Mouse (Mus musculus) heart, embryonic 15.5 days (tissue): ENCODE results near the gene Mecr. TPM values are rescaled to one million over a fixed set of nuclear protein-coding genes. Genes with fewer than 3 reads are reported as not detected.

Experiments used
- ATAC-seq: fragments of 200-750 bp; cut with Nextera tagmentation; replicated peaks from 2 replicates; pipeline ENCODE4 v1.8.0; 2017; ENCODE audit warnings: low read depth, moderate TSS enrichment; ENCODE audit not compliant: insufficient number of reproducible peaks, insufficient read depth, low FRiP score
- H3K27ac ChIP-seq: fragments of 300-500 bp; sonication (generic); 2 replicates; pipeline ENCODE4 v1.5.1; 2015; ENCODE audit warnings: mild to moderate bottlenecking, inconsistent platforms
- H3K27me3 ChIP-seq: fragments of 300-500 bp; sonication (generic); 2 replicates; pipeline ENCODE4 v1.6.1; 2015; ENCODE audit warnings: inconsistent platforms
- H3K36me3 ChIP-seq: fragments of 300-500 bp; sonication (generic); 2 replicates; pipeline ENCODE4 v1.6.1; 2015; ENCODE audit warnings: mild to moderate bottlenecking, inconsistent platforms
- H3K4me1 ChIP-seq: fragments of 300-500 bp; sonication (generic); replicated peaks from 2 replicates; pipeline ENCODE4 v1.6.1; 2015; ENCODE audit warnings: inconsistent platforms
- H3K4me2 ChIP-seq: fragments of 300-500 bp; sonication (generic); 2 replicates; pipeline ENCODE4 v1.6.1; 2015; ENCODE audit warnings: inconsistent platforms, mild to moderate bottlenecking, moderate library complexity
- H3K4me3 ChIP-seq: fragments of 300-500 bp; sonication (generic); 2 replicates; pipeline ENCODE4 v1.5.1; 2015; ENCODE audit warnings: mild to moderate bottlenecking, inconsistent platforms
- H3K9ac ChIP-seq: fragments of 300-500 bp; sonication (generic); 2 replicates; pipeline ENCODE4 v1.6.1; 2015; ENCODE audit warnings: mild to moderate bottlenecking, inconsistent platforms
- H3K9me3 ChIP-seq: fragments of 300-500 bp; sonication (generic); replicated peaks from 2 replicates; pipeline ENCODE4 v1.6.1; 2016; ENCODE audit warnings: inconsistent platforms
- WGBS: fragments of 180-500 bp; shearing (Covaris S2); methylation state at CpG from one replicate; pipeline ENCODE4 v1.1.7; 2015; ENCODE audit warnings: mixed read lengths; 5-methylcytosine and 5-hydroxymethylcytosine counted together
- polyA plus RNA-seq: library from polyadenylated mRNA; unstranded; fragments of >200 nt; fragmentation: Nextera tagmentation; extraction: Ambion mirVana; gene quantifications from 2 replicates; pipeline ENCODE4 v1.2.1, GENCODE M21; 2015

The Mecr gene
- polyA plus RNA-seq, 1 experiment from 2014 or later, result 39.9 TPM

DNA sequence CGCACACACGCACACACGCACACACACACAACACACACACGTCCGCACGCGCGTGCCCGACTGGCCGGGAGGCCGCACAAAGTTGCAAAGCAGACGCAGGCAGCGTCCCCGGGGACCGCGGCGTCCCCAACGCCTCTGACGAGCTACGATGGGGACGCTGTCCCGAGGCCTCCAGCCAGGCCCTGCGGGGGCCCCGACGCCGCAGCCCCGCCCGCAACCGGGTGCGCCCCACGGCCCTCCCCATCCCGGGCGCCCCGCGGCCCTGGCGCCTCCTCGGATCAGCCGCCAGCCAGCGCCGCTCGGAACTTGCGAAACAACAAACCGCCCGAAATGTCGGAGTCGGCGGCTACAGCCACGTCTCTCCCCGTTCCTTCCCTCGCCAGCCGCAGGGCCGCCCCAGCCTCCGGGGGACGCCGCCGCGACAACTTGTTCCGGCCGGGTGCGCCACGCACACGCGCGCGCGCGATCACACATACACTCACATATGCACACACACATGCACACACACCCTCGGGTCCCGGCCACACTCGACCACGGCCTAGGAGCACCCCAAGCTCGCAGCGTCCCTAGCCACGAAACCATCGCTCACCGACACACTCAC, 6.3 kb upstream of the Mecr start:
- Histone ChIP-seq H3K4me2 (peak overlapping the region; percentile 100), H3K27me3 (peaks cover 86% of the 10 kb centered on the region), H3K9ac (peak overlapping the region; percentile 71), H3K9me3 (no peaks in the 10 kb centered on the region), H3K4me1 (peaks cover 24% of the 10 kb centered on the region), H3K36me3 (no peaks in the 10 kb centered on the region), H3K4me3 (peak overlapping the region; percentile 67), H3K27ac (no peak overlapping the region)
- WGBS, result under 1% methylated on average over 75 of the region's 76 CpGs
- no peak for ATAC-seq

DNA sequence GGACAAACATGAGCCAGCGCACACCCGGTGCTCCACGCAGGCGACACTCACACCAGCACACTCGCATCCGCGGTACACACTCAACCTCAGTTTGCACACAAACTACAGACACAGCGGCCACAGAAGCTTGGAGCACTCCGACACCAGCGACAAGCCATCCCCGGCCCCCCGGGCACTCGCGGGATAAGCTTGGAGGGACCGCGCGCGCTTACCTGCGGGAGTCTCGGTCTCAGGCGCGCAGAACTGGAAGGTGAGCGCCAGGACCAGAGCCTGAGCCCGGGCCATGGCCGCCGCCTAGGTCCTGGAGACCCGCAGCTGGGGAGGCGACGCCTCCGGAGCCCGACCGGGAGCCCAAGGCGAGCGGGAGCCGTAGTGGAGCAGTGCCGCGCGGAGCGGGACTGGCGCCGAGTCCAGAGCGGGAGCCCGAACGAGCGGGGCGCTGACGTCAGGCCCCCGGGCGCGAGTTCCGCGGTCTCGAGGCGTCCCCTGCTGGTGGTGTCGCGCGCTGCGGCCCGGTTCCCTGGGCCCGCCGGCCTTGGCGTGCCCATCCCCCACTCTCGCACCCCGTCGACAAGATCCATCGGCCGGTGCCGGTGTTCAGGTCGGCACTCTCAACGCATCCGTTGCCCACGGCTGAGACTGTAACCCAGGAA, 5.3 kb upstream of the Mecr start, which contains the start of gene Ptpru:
Gene Ptpru (minus strand): TSS at position 417 of the 653 bp plus-strand sequence.
- ATAC-seq, result peak; percentile 75
- H3K27me3 ChIP-seq, result peaks cover 82% of the 10 kb centered on the region
- H3K9me3 ChIP-seq, result no peaks in the 10 kb centered on the region
- H3K36me3 ChIP-seq, result no peaks in the 10 kb centered on the region
- WGBS, result under 1% methylated on average over 72 of the region's 72 CpGs
- H3K4me1 ChIP-seq, result peaks cover 24% of the 10 kb centered on the region
- H3K27ac ChIP-seq, result no peak within 1 kb of the TSS
- peak within 1 kb of the TSS; percentile 100 for H3K4me2 ChIP-seq
- peak within 1 kb of the TSS; percentile 71 for H3K9ac ChIP-seq
- peak within 1 kb of the TSS; percentile 67 for H3K4me3 ChIP-seq

DNA sequence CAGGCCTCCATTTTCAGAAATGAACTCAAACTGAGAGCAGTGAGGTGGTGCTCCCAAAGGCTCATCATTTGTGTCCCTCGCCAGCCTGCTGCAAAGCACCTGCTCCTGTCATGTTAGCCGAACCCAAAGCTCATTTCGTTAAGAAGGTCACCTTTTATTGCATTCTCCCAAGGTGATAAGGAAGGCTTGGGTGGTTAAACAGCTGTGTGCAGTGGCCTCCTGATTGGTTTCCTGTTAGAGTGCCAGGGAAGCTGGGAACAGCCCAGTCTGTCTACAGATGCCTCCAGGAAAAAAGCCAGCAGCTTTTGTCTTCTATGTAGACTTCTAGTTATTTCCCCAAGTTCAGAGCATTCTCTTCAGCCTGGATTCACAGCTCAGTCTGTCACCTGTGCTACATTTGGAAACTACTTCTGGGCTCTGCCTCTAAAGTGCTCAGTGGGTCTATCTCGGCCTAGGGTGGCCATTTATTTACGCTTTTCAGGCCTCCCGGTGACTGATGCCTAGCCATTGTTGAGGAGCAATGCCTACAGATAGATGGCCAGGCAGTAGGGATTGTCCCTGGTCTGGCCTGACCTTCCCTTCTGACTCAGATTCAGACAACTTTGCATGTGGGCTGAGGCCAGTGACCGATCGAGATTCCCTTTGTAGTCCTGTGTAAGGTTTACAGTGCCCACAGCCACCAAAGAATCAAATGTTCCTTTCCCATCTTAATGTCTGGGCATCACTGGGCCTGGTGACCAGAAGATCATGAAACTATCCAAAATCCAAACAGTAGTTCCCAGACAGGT, 2.9 kb downstream of the Mecr start:
- peaks cover 23% of the 10 kb centered on the region for H3K4me1 ChIP-seq
- no peak overlapping the region for H3K9ac ChIP-seq
- H3K4me3 ChIP-seq, result no peak overlapping the region
- no peaks in the 10 kb centered on the region for H3K36me3 ChIP-seq
- no peaks in the 10 kb centered on the region for H3K9me3 ChIP-seq
- no peak for ATAC-seq
- peaks cover 8% of the 10 kb centered on the region; the same call in 1 of the 2 replicates for H3K27me3 ChIP-seq
- H3K27ac ChIP-seq, result no peak overlapping the region
- 82% methylated on average over 8 of the region's 8 CpGs for WGBS
- H3K4me2 ChIP-seq, result no peak overlapping the region

DNA sequence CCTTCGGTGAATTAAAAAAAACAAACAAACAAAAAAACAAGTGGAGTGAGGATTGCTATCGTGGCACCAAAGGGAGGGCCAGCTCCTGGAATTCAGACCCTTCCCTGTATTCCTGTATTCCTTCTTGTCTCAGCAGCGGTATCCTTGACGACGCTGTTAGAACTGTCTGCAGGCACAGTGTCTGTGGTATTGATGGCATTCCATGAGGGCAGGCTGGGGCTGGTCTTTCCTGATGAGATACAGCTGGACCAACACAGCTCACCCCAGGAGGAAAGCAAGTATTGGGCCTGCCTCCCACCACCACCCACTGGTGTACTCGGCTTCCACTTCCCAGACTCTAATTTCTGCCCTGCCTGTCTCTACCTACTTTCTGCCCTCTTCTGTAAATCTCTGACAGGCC, 4.8 kb downstream of the Mecr start:
- Histone ChIP-seq H3K4me2 (no peak overlapping the region), H3K27ac (no peak overlapping the region), H3K4me1 (peaks cover 23% of the 10 kb centered on the region), H3K27me3 (no peaks in the 10 kb centered on the region), H3K4me3 (no peak overlapping the region), H3K9me3 (no peaks in the 10 kb centered on the region), H3K36me3 (no peaks in the 10 kb centered on the region), H3K9ac (no peak overlapping the region)
- no peak for ATAC-seq
- WGBS, result 63% methylated on average over 6 of the region's 6 CpGs

DNA sequence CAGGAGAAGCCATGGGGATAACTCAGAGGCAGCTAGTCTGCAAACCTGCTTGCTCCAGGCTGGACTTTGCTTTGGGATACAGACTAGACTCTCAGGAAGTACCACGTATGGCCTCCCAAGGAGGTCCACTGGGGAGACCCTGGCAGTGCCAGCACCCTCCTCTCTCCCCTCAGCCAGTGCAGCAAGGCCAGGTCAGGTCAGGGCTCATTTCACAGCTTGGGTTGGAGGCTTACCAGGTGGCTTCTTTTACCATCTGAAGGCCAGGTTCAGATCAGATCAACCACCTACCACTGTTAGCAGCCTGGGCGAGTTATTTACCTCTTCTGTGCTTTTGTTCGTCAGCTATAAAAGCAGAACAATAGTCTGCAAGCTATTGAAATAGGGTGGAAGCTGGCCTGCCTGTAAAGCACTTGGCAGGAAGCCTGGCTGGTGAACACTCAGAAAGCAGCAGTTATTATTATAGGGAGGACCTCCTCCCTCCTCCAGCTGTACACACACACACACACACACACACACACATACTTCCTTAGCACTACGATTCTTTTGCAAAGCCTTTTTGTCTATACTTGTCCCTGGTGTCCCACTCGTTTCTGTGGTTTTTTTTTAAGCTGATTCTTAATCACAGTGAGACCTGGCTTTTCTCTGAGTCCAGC, 6.8 kb downstream of the Mecr start:
- H3K27ac ChIP-seq, result peak overlapping the region; percentile 82
- H3K4me2 ChIP-seq, result peak overlapping the region; percentile 5; the same call in 1 of the 2 replicates
- ATAC-seq, result peak; percentile 67
- H3K36me3 ChIP-seq, result no peaks in the 10 kb centered on the region
- 0 out of 2 replicates have a peak overlapping the region, but pooled peaks have one; percentile 23 for H3K9ac ChIP-seq
- H3K9me3 ChIP-seq, result no peaks in the 10 kb centered on the region
- H3K4me3 ChIP-seq, result no peak overlapping the region
- WGBS, result 29% methylated on average over 5 of the region's 5 CpGs
- peaks cover 17% of the 10 kb centered on the region for H3K4me1 ChIP-seq
- no peaks in the 10 kb centered on the region for H3K27me3 ChIP-seq

DNA sequence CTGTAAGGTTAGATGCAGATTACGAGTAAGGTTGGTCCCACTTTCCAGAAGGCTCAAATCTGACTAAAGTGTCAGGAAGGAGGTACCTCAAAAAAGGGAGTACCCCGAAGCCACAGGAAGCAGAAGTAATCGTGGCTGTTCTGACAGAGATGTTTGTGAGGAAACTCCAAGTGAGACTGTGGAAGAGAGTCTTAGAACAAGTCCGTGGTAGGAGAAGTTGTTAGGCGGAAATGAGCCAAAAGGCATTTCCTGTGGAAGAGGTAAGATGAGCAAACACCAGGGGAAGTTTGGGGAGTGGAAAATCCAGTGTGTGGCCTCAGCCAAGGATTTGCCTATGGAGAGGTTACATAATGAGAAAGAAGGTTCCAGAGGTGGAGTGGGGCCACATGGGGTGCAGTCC, 11.7 kb downstream of the Mecr start:
- 60% methylated on average over 5 of the region's 5 CpGs for WGBS
- Histone ChIP-seq H3K9ac (no peak overlapping the region), H3K4me3 (no peak overlapping the region), H3K9me3 (no peaks in the 10 kb centered on the region), H3K27ac (no peak overlapping the region), H3K27me3 (no peaks in the 10 kb centered on the region), H3K4me1 (peaks cover 8% of the 10 kb centered on the region), H3K36me3 (peaks cover 3% of the 10 kb centered on the region; the same call in 1 of the 2 replicates), H3K4me2 (no peak overlapping the region)
- no peak for ATAC-seq

DNA sequence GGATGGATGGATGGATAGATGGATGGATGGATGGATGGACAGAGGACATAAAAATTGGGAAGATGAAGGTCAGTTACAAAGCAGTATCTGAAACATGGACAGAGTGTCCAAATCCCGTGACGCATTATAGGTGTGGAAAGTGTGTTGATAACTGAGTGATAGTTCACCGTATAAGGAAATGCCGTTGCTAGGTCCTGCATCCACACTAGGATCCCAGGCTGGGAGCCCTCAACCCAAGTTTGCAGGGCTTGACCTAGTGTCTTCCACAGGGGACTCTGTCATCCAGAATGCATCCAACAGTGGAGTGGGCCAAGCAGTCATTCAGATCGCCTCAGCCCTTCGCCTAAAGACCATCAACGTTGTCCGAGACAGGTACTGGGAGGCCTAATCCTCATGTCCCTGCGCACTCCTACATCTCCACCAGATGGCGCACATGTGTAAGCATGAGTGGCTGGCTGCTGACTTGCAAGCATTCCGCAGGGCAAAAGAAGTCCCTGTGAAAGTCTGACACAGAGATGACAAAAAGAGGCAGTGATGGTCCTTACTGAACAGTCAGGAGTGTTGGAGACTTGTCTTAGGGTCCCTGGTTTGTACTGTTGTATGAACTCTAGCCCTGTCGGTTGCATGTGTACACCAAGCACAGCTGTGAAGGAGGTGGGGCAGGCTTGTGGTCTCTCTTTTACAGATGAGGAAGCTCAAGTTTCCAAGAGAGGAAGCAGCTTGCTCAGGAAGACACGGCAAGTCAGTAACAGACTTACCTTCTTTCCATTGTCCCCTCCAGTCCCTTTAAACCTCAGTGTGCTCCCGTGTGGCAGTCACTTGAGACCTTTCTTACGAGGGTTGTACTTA, 17.4 kb downstream of the Mecr start:
- Histone ChIP-seq H3K9me3 (no peaks in the 10 kb centered on the region), H3K9ac (no peak overlapping the region), H3K4me3 (no peak overlapping the region), H3K4me1 (no peaks in the 10 kb centered on the region), H3K4me2 (no peak overlapping the region), H3K36me3 (peaks cover 21% of the 10 kb centered on the region; the same call in 1 of the 2 replicates), H3K27ac (peak overlapping the region; percentile 8; the same call in 1 of the 2 replicates), H3K27me3 (no peaks in the 10 kb centered on the region)
- ATAC-seq, result peak; percentile 14; the same call in 1 of the 2 replicates
- WGBS, result 40% methylated on average over 15 of the region's 15 CpGs

DNA sequence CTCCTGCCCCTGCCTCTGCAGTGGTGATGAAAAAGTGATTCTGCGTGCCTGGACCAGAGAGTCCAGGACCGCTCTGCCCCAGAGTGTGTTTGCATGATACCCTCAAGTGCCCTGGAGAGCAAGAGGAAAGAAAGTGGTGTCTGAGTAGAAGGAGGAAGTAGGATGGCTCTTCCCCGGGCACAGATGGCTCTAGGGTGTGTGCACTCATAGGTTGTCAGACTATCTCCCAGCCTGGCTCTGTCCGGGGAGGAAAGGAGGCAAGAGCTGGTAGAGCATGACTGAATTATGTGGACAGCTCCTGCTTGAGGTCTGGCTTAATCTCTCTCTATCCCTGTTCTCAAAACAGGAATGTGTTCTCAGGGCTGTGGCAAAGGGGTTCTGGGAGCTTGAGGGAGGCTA, 18.1 kb downstream of the Mecr start:
- no peaks in the 10 kb centered on the region for H3K4me1 ChIP-seq
- ATAC-seq, result no peak
- H3K4me3 ChIP-seq, result no peak overlapping the region
- H3K36me3 ChIP-seq, result peaks cover 21% of the 10 kb centered on the region; the same call in 1 of the 2 replicates
- no peaks in the 10 kb centered on the region for H3K9me3 ChIP-seq
- no peaks in the 10 kb centered on the region for H3K27me3 ChIP-seq
- no peak overlapping the region for H3K4me2 ChIP-seq
- H3K27ac ChIP-seq, result peak overlapping the region; percentile 8; the same call in 1 of the 2 replicates
- WGBS, result 68% methylated on average over 4 of the region's 4 CpGs
- no peak overlapping the region for H3K9ac ChIP-seq

DNA sequence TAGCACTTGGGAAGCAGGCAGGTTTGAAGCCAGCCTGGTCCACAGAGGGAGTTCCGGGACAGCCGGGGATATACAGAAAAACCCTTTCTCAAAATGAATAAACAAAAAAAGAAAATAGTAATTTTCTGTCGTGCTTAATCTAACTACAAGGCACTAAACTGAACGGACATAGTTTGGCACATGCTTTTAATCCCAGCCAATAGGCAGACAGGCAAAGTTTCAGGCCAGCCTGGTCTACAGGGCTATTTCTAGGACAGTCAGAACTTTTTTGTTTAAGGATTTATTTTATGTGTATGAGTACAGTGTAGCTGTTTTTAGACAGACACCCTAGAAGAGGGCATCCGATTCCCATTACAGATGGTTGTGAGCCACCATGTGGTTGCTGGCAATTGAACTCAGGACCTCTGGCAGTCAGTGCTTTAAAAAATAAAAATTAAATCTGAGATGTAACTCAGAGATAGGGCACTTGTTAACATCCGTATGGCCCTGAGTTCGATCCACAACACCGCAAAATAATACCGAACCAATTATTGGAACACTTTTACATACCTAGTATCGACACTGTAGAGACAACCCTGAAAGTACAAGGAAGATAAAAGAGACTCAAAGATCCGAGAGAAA, 29.5 kb downstream of the Mecr start:
- H3K27ac ChIP-seq, result peak overlapping the region; percentile 100
- 10% methylated on average over 11 of the region's 11 CpGs for WGBS
- H3K4me1 ChIP-seq, result peaks cover 33% of the 10 kb centered on the region
- H3K36me3 ChIP-seq, result no peaks in the 10 kb centered on the region
- H3K4me2 ChIP-seq, result peak overlapping the region; percentile 60
- H3K27me3 ChIP-seq, result no peaks in the 10 kb centered on the region
- ATAC-seq, result no peak; the same call in 1 of the 2 replicates
- peak overlapping the region; percentile 75 for H3K9ac ChIP-seq
- H3K4me3 ChIP-seq, result peak overlapping the region; percentile 100
- no peaks in the 10 kb centered on the region for H3K9me3 ChIP-seq
